Mouse (Mus musculus): ENCODE measurements at regions not wholly inside any gene's neighbourhood (a gene's known extent, or its start where the extent isn't known, plus 50 kb on each side); places are given as distances from the start of the nearest gene placed in this dataset.

DNA sequence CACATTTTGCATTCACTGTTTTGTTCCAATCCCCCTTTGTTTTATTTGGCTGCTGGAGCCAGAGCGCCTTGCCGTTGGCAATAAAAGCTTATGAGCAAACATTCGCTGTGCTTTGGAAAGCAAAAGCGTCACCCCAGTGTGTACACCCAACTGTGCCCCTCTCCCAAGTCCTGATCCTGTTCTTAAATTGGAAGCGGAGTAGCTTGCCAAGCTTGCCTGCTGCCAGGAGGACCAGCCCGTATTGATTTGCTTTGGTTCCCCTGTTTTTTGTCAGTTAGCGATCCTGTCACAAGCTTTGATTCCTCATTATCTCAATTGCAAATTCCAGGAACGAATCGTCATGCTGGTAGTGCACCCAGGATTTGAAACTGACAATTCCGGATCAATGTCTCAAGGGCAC is 917.5 kb downstream of the Olfm4 start:
- DNase-seq (ENCODE audit: extremely low spot score in 1 of 2, low spot score in 1 of 2): peak; percentile 17 to 42

DNA sequence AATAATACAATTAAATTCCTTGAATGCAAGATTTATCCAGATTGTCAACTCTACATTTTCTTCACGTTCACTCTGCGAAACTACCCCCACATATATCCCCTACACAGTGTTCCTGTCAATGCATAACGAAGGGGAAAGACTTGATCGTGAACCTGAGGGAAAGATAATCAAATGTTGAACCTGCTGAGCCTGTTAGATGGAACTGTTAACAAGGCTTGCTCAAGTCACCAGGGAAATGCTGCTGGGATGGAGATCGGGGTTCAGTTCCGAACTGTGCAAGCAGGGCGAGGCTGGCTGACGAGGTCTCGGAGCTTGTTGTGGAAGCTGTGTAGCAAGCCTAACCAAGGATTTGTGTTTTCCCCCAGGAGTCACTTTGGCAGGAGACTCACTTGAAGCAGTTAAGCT is 917.9 kb downstream of the Olfm4 start:
- peak in 1 of 2 experiments; percentile 15 for DNase-seq (ENCODE audit: extremely low spot score in 1 of 2, low spot score in 1 of 2)

DNA sequence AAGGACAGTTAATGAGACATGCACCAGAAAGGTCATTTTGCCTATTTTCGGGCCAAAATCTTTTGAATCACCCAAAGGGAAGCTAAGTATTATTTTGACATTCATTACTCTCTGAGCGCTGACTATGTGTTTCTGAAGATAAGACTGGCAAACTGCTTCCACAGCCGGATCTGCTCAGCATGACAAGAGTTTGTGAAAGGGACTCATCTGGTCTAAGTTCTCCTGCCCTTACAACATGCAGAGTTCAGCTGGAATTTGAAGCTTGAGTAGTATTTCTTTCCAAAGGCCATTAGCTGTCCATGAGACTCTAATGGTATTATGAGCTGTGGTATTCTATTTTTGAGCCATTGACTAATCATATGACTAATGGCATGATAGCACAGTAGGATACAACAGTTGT is 932.1 kb downstream of the Olfm4 start:
- DNase-seq (ENCODE audit: extremely low spot score in 1 of 2, low spot score in 1 of 2): no peak

DNA sequence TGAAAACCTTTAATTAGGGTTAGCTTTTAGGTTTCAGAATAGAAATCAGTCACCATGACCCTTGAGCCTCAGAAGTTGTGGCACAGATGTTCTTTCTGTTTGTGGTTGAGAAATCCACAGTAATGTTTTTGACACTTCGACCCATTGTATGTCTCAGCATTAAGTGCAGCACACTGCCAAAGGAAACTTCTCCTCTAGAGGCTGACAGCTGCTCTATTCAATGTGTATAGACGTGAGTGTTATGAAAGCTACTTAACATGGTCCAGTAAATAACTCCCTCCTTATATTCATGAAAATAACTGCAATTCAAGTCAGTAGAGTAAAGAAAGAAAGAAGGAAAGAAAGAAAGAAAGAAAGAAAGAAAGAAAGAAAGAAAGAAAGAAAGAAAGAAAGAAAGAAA is 939.9 kb downstream of the Olfm4 start:
- no peak for DNase-seq (ENCODE audit: extremely low spot score in 1 of 2, low spot score in 1 of 2)

DNA sequence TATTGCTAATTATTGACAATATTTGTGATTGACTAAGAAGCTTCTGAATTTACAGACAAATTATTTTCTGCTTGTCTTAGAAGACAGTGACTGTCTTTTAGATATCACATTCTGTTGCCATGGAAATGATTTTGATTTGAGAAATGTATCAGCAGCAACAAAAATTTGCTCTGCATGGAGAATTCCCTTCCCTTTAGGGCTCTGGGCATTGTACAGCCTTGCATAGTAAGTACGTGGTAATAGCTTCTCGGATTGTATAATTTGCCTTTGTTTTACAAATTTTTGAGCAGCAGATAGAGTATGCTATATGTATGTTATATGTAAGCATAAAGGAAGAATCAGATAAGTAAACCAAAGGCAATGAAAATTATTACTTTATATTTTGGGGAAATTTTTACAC is 976.1 kb downstream of the Olfm4 start:
- DNase-seq (ENCODE audit: extremely low spot score in 1 of 2, low spot score in 1 of 2): no peak

DNA sequence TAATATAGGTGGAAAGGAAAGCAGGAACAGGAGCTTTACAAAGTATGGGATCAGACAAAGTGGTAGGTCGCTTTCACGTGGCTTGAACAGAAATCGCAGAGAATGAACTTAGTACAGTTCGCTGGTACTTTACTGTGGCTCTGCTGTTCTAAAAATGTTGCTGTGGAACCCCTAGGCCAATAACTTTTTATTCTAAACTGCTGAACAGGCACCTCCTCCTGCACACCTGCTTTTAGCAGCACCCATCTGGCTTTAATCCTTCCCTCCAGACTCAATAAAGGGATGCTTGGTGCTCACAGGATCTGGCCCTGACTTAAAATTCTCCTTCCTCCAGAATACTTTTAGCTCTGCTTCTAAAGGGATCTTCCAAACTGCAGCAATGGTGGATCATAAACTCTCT is 991.9 kb downstream of the Olfm4 start:
- DNase-seq (ENCODE audit: extremely low spot score in 1 of 2, low spot score in 1 of 2): no peak

DNA sequence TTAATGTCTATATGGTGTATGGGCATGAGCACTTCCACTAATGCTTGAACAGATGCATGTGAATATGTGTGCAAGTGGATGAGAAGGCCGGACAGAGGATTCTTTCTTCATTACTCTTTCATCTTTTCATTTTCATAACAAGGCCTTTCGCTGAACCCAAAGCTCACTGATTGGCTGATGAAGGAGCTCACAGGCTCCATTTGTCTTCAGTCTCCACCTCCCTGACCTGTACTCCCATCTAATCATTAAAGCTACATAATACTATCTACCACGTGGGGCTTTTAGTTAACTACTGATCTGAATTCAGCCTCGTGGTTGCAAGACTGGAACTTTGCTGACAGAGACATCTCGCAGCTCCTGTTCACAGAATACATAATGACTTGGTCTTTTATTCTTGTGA is 992.8 kb downstream of the Olfm4 start:
- no peak for DNase-seq (ENCODE audit: extremely low spot score in 1 of 2, low spot score in 1 of 2)

DNA sequence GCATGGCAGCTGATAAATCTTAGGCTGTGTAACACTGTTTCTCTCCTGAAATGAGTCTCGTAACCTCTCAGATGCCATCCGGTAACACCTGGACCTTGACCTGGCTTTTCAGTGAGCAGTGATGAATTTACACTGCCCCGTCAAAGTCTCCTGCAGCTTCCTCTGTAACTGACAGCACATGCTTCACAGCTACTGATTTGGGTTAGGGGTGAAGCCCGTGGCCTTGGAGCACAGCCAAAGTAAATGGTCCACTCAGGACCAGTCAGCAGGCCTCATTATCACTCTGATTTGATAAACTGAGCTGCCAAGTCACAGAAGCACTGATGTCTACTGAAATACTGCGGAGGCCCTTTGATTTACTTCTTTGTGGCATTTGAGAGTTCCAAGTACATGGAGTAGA is 995.6 kb downstream of the Olfm4 start:
- DNase-seq (ENCODE audit: extremely low spot score in 1 of 2, low spot score in 1 of 2): no peak

DNA sequence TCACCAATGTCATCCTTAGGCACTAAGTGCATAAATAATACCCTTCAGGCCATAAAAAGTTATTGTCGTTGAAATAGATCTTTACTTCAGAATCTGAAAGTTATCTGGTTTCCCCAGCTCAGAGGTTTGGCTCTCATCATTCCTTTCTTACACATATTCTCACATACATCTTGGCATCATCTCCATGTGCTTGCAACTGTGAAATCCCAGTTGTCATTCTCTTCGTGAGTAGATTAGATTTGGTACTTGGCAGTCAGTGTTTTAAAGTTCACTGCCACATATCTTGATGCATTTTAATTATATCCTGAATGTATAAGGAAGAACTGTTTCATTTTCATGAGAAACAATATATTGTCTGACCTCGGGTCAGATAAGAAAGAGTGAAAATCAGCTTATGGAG is 1006.3 kb downstream of the Olfm4 start:
- DNase-seq (ENCODE audit: extremely low spot score in 1 of 2, low spot score in 1 of 2): peak in 1 of 2 experiments; percentile 15

DNA sequence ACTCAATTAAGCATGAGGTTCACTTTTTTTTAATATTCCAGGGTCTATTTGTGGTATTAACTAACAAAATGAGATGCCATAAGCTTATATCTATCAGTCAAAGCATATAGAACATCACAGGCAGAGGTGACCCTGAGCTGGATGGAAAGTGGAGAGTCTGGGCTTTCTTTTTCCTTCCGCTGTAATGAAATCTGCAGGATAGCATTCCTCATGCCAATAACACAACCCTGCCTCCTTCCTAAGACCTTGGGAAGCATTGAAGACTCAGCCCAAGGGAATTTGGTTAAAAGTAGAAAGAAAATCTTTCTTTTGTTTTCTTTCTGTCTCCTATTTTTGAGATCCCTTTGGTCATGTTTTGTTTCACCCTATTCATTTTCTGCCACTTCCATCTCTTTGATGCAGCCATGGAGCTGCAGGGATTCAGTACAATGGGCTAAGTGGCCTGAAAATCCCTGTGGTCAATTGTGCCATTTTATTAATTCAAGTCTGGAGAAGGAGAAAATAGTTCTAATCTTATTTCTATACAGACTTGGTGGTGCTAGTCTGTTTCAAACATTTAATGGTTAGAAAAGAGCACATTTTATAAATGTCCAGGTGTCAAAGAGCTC is 1006.9 kb downstream of the Olfm4 start:
- DNase-seq (ENCODE audit: extremely low spot score in 1 of 2, low spot score in 1 of 2): no peak

DNA sequence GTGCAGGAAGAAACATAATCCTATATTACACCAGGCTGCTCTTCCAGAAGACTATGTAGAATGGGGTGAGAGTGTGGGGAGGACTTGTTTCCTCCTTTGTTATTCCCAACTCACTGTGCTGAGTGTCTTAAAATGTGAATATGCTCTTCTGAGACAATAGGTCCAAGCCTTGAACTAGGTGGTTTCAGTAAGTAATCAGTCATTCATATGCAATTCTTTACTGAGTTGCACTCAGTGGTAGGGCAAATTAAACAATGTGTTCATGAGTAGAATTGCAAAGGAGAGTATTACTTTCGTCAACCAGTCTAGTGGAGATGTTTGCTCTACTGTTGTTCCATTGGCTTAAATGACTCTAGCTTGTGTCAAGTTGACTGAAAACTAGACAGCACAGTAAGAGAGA is 1015.1 kb downstream of the Olfm4 start:
- no peak for DNase-seq (ENCODE audit: extremely low spot score in 1 of 2, low spot score in 1 of 2)

DNA sequence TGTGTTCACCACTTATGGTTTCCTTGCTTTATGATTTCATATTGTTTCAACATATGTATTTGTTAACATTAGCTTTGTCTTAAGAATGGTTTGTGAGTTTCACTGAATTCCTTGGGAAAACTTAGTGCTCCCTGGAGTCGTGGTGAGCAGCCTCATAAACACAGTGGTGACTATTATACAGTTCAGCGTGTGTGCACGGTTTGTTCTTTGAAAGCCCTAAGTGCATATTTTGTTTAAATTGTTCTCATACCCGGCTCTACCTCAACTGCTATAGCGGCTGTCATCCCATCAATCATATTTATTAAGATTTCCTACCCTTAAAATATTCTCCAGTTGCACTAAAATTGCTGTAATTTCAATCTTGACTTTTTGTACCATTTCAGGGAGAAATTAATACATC is 1029.3 kb downstream of the Olfm4 start:
- no peak for DNase-seq (ENCODE audit: extremely low spot score in 1 of 2, low spot score in 1 of 2)

DNA sequence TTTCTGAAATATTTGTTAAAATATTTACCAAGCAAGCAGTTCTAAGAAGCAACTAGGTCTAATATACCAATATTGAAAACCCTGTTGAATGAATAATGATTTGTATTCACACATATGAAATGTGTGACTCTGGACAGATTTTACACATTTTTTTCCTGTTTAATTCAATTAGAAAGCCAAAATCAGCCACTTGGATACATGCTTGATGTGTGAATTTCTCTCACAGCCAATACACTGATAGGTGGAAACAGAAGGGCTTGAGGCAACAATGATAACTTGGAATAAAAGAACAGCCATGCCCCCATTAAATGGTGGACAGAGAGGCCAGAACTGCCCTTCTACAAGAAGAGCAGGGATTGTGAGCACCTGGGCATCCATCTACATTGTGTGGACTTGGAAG is 1047.6 kb downstream of the Olfm4 start:
- no peak for DNase-seq (ENCODE audit: extremely low spot score in 1 of 2, low spot score in 1 of 2)

DNA sequence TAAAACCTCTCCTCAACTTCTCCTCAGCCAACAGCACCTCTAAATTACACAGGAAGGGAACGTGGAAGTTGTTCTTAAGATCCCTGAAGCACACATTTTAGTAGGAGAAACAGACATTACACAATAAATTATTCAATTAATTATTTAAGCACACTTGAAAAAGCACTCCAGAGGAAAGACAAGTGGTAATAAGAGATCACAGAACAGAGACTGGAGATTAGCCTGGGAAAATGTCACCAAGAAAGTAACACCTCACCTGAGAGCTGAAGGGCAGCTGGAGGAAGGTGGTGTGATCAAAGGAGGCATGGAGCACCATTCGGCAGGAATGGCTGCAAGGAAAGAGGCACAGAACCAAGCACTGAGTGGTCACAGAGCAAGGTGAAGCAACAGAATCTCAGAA is 1053.8 kb downstream of the Olfm4 start:
- no peak for DNase-seq (ENCODE audit: extremely low spot score in 1 of 2, low spot score in 1 of 2)

DNA sequence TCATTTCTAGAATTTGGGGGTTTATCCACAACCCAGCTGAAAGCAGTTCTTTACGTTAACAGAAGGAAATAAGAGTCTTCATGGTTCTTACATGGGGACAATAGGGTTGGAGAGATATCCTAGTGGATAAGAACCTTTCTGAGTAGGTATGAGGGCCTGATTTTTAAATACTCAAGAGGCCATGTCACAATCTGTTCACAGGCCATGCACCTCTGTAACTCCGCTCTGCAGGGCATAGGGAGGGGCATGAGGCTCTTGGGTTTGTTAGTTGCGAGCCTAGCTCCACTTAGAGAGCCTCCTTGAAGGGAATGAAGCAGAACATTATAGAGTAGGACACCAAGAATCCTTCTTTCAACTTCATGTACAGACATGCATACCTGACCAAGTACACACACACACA is 1054.2 kb downstream of the Olfm4 start:
- DNase-seq (ENCODE audit: extremely low spot score in 1 of 2, low spot score in 1 of 2): no peak
